10 mouse cellular contexts compared by ENCODE assay signal in genomic region chr16:97670131-97671038, GRCm38 (mm10). TPM values are rescaled to one million over a fixed set of nuclear protein-coding genes. Genes with fewer than 3 reads are reported as not detected.
A peak's percentile ranks its signal among the peaks of the same experiment; 100 is the strongest.
DNase-seq lines count a peak whose midpoint lies in the region; ATAC-seq lines count a peak whose summit lies in the region.
"Had no signal": no experiment of that assay in that cellular context is flagged by ENCODE, and none has a peak within 500 bp of the region (broad histone marks: within the 10 kb centered on the region; RNA-seq: fewer than 3 reads in every experiment).

No protein-coding gene starts in this region.

- no peaks in the 10 kb centered on the region for H3K9me3 ChIP-seq in kidney, embryonic 15.5 days (replicated peaks)

- H3K4me3 ChIP-seq in kidney, embryonic 15.5 days (replicated peaks) = no peak overlapping the region
- H3K4me3 ChIP-seq: myocyte had no signal

- no peaks in the 10 kb centered on the region for H3K36me3 ChIP-seq in kidney, embryonic 15.5 days

- H3K27me3 ChIP-seq in kidney, embryonic 15.5 days = no peaks in the 10 kb centered on the region

- H3K4me1 ChIP-seq in kidney, embryonic 15.5 days = no peaks in the 10 kb centered on the region

- peak; percentile 22 to 43 for DNase-seq in left cerebral cortex, adult 9 months (ENCODE audit: low spot score in 2 of 2)
- no peak for DNase-seq in left cerebral cortex, postnatal 4 days
- peak; percentile 18 for DNase-seq in cerebellum, adult 8-10 months
- peak; percentile 65 for DNase-seq in lung, postnatal 25 days (ENCODE audit: low spot score)
- no peak for DNase-seq in neural tube, embryonic 10.5 days (ENCODE audit: extremely low spot score, low spot score)
- no peak for DNase-seq in gastrocnemius, postnatal 10 days

- WGBS in kidney, embryonic 15.5 days = 66% methylated on average over 8 of the region's 8 CpGs

- intact Hi-C loops in left cerebral cortex, postnatal 4 days (cut with DNase I) = no loop called here

- H3K4me2 ChIP-seq in kidney, embryonic 15.5 days = no peak overlapping the region

- 0 out of 2 replicates have a peak, but pooled peaks have one; percentile 10 for ATAC-seq in kidney, embryonic 15.5 days (replicated peaks; ENCODE audit: low FRiP score)
- ATAC-seq in granulocyte monocyte progenitor cell, adult 5-6 weeks (replicated peaks; ENCODE audit: poor library complexity, severe bottlenecking) = no peak

- H3K27ac ChIP-seq in kidney, embryonic 15.5 days = no peak overlapping the region

- H3K9ac ChIP-seq in kidney, embryonic 15.5 days = no peak overlapping the region

RNA-seq across cellular contexts. Expression of gene Tmprss2, which starts 59.4 kb away (rescaled TPM):
- total RNA-seq in left cerebral cortex, postnatal 4 days (2021) = not detected
- polyA plus RNA-seq in kidney, embryonic 15.5 days (2015; fragmentation: Nextera tagmentation; extraction: Ambion mirVana) = 31.9 and 32.5 TPM in 2 replicates
- not detected in 2 replicates for total RNA-seq in granulocyte monocyte progenitor cell, adult 5-6 weeks (2014; fragmentation: Nextera tagmentation)
- not detected in 2 replicates for total RNA-seq in granulocyte monocyte progenitor cell, adult 5-6 weeks (2017)
- not detected for total RNA-seq in gastrocnemius, postnatal 10 days (2021)
- total RNA-seq: hematopoietic stem cell, adult 5-6 weeks had no signal

Comparison
In these comparisons a context has a peak if more than half of its experiments do, and no peak if none do; other contexts are left out.
1. DNase-seq: peak in left cerebral cortex, adult 9 months (2 of 2), cerebellum, adult 8-10 months (single experiment) and lung, postnatal 25 days (single experiment); none in left cerebral cortex, postnatal 4 days (single experiment), neural tube, embryonic 10.5 days (single experiment) and gastrocnemius, postnatal 10 days (single experiment).